Mouse (Mus musculus): ENCODE data around the gene Uaca. TPM values are rescaled to one million over a fixed set of nuclear protein-coding genes. Genes with fewer than 3 reads are reported as not detected.

Uaca gene
- polyA plus RNA-seq, 1 experiment from 2014 or later = 6.8 TPM

DNA sequence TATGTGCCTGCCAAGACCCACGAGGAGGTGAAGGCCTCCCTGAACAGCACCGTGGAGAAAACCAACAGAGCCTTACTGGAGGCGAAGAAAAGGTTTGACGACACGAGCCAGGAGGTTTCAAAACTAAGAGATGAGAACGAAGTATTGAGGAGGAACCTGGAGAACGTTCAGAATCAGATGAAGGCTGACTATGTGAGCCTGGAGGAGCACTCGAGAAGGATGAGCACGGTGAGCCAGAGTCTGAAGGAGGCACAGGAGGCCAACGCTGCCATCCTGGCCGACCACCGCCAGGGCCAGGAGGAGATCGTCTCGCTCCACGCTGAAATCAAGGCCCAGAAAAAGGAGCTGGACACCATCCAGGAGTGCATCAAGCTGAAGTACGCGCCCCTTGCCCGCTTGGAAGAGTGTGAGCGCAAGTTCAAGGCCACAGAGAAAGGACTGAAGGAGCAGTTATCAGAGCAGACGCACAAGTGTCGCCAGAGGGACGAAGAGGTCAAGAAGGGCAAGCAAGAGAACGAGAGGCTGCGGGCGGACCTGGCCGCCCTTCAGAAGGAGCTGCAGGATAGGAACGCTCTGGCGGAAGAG, 76.7 kb downstream of the Uaca start:
- WGBS (ENCODE audit: missing documents) = 98% methylated on average over 27 of the region's 28 CpGs
- Histone ChIP-seq H3K27ac (no peak overlapping the region), H3K4me3 (ENCODE audit: inconsistent target) (no peak overlapping the region), H3K36me3 (ENCODE audit: inconsistent target) (no peaks in the 10 kb centered on the region), H3K79me2 (ENCODE audit: inconsistent target) (no peaks in the 10 kb centered on the region)

DNA sequence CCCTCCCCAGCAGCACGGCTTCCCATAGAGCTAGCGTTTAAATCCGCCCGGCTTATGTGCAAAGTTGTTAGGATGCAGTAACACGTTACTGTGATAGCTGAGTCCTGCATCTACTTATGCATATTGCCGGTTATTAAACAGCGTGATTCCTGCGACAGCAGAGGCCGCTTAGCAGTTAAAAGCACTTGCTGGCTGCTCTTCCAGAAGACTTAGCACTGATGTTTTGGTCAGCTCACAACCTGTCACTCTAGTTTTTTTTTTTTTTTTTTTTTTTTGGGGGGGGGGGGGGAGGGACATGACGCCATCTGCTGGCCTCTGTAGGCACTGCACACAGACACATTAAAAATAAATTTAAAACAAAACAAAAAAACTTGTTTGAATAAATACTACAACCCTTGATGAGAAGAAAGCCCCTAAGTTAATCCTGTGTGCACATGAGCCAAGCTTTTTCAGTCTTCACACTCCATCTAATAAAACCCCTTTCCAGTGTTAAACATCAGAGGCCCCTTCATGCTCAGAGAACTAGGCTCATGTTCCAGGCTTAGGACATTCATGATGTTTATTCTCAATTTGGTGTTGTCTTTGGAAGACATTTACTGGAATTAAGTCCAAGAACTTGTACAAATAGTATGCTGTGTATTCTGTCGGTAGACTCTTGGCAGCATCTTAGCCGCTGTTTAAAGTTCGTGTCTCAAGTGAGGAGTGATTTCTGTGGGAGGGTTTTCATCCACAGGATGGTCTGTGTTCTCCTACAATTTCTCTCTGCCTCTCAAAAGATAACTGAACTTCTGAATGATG, 79.1 kb downstream of the Uaca start:
- H3K27ac ChIP-seq = no peak overlapping the region
- WGBS (ENCODE audit: missing documents) = 93% methylated on average over 12 of the region's 13 CpGs
- H3K4me3 ChIP-seq (ENCODE audit: inconsistent target) = no peak overlapping the region
- no peaks in the 10 kb centered on the region for H3K36me3 ChIP-seq (ENCODE audit: inconsistent target)
- H3K79me2 ChIP-seq (ENCODE audit: inconsistent target) = no peaks in the 10 kb centered on the region

DNA sequence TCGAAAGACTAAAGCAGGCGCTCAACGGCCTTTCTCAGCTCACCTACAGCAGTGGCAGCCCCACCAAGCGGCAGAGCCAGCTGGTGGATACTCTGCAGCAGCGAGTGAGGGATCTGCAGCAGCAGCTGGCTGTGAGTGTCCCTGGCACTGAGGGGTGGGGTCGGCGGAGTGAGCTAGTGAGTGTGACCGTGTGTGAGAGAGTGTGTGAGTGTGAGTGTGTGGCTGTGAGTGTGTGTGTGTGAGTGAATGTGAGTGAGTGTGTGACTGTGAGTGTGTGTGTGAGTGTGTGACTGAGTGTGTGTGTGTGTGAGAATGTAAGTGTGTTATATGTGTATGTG, 79.7 kb downstream of the Uaca start:
- no peak overlapping the region for H3K27ac ChIP-seq
- no peaks in the 10 kb centered on the region for H3K79me2 ChIP-seq (ENCODE audit: inconsistent target)
- WGBS (ENCODE audit: missing documents) = 96% methylated on average over 8 of the region's 8 CpGs
- no peaks in the 10 kb centered on the region for H3K36me3 ChIP-seq (ENCODE audit: inconsistent target)
- no peak overlapping the region for H3K4me3 ChIP-seq (ENCODE audit: inconsistent target)

DNA sequence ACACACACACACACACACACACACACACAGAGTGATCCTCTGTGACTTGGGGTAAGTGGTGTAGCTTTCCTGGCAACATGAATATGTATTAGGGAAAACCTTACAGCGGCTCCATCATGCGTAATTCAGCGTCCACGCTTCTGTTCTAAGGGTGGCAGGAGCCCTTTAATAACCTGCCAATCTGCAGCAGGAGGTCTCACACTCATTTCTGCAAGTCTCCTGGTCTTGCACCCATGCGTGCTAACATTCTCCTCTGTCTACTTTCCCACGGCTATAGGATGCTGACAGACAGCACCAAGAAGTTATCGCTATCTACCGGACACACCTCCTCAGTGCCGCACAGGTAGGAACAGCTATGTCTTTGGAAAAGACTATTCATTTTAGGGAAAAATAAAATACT, 81.7 kb downstream of the Uaca start:
- Histone ChIP-seq H3K4me3 (ENCODE audit: inconsistent target) (no peak overlapping the region), H3K36me3 (ENCODE audit: inconsistent target) (no peaks in the 10 kb centered on the region), H3K27ac (no peak overlapping the region), H3K79me2 (ENCODE audit: inconsistent target) (no peaks in the 10 kb centered on the region)
- WGBS (ENCODE audit: missing documents) = 94% methylated on average over 9 of the region's 9 CpGs

DNA sequence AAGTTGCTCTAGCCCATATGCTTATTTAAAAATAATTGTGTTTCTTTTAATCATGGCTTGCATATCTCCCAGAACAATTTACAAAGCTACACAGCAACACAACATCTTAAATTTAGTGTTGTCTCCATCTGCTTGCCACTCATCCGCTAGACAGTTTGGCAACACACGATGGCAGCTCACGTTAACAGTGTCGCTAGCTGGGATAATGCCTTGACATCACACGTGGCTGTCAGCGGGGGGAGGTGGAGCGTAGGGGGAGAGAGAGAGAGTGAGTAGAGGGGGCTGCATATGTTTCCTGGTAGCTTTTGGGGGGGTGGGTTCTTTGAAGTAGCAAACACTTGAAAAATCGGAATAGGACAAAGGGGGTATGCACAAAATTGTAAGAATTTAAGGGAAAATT, 82.2 kb downstream of the Uaca start:
- H3K4me3 ChIP-seq (ENCODE audit: inconsistent target) = no peak overlapping the region
- 89% methylated on average over 8 of the region's 8 CpGs for WGBS (ENCODE audit: missing documents)

DNA sequence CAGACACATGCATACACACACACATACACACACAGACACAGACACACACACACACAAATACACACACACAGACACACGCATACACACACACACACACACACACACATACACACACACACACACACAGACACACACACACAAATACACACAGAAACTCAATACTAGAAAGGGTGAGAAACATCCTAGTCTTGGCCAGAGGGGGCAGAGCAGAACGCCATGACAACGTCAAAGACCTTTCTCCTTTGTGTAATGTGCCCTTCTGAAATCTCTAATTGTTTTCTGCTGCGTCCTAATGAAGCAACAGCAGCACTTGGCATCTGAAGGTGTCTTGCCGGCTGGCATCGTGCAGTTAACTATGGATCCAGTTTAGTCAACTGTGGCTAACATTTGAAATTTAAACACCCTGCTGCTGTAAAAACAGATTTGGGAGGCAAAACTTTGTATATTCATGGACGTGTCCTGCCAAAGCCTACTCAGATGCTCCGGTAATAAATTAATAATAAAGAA, 83.8 kb downstream of the Uaca start:
- Histone ChIP-seq H3K36me3 (ENCODE audit: inconsistent target) (no peaks in the 10 kb centered on the region), H3K79me2 (ENCODE audit: inconsistent target) (no peaks in the 10 kb centered on the region), H3K27ac (no peak overlapping the region), H3K4me3 (ENCODE audit: inconsistent target) (no peak overlapping the region)
- WGBS (ENCODE audit: missing documents) = 93% methylated on average over 8 of the region's 8 CpGs

More for the DNA sequence above, 82.2 kb downstream of the Uaca start:
- Histone ChIP-seq H3K79me2 (ENCODE audit: inconsistent target) (no peaks in the 10 kb centered on the region), H3K27ac (no peak overlapping the region), H3K36me3 (ENCODE audit: inconsistent target) (no peaks in the 10 kb centered on the region)

DNA sequence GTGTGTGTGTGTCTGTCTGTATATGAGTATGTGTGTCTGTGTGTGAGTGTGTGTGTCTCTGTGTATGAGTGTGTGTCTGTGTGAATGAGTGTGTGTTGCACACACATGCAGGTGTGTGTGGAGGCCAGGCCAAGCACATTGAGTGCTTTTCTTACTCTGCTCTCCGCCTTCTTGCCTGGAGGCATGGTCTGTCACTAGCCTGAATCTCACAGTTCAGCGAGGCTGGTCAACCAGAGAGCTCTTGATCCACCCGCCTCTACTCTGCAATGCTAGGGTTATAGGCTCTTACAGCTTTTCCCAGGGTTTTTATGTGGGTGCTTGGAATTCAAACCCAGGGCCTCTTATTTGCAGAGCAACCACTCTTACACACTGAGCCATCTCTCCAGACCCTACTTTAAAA, 84.3 kb downstream of the Uaca start:
- 92% methylated on average over 3 of the region's 3 CpGs for WGBS (ENCODE audit: missing documents)
- H3K27ac ChIP-seq = no peak overlapping the region
- no peak overlapping the region for H3K4me3 ChIP-seq (ENCODE audit: inconsistent target)
- no peaks in the 10 kb centered on the region for H3K36me3 ChIP-seq (ENCODE audit: inconsistent target)
- no peaks in the 10 kb centered on the region for H3K79me2 ChIP-seq (ENCODE audit: inconsistent target)

DNA sequence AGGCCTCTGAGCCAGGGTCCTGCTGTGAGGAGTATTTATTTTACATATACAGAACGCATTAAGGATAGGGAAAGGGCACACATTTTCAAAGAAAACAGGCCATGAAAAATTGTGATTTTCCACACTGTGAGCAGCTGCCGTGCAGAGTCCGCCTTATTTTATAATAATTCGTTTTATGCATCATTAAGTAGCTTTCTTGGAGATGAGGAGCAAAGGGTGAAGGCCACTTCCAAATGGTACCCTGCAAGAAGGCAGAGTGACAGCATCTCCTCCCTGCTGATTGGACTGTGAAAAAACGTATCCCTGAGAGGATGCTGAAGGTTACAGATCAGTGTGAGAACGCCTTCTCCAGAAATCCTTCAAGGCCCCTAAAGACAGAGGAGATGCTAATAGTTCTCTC, 90.8 kb downstream of the Uaca start:
- H3K4me3 ChIP-seq (ENCODE audit: inconsistent target) = no peak overlapping the region
- 90% methylated on average over 6 of the region's 6 CpGs for WGBS (ENCODE audit: missing documents)
- no peaks in the 10 kb centered on the region for H3K36me3 ChIP-seq (ENCODE audit: inconsistent target)
- H3K27ac ChIP-seq = no peak overlapping the region
- H3K79me2 ChIP-seq (ENCODE audit: inconsistent target) = no peaks in the 10 kb centered on the region

DNA sequence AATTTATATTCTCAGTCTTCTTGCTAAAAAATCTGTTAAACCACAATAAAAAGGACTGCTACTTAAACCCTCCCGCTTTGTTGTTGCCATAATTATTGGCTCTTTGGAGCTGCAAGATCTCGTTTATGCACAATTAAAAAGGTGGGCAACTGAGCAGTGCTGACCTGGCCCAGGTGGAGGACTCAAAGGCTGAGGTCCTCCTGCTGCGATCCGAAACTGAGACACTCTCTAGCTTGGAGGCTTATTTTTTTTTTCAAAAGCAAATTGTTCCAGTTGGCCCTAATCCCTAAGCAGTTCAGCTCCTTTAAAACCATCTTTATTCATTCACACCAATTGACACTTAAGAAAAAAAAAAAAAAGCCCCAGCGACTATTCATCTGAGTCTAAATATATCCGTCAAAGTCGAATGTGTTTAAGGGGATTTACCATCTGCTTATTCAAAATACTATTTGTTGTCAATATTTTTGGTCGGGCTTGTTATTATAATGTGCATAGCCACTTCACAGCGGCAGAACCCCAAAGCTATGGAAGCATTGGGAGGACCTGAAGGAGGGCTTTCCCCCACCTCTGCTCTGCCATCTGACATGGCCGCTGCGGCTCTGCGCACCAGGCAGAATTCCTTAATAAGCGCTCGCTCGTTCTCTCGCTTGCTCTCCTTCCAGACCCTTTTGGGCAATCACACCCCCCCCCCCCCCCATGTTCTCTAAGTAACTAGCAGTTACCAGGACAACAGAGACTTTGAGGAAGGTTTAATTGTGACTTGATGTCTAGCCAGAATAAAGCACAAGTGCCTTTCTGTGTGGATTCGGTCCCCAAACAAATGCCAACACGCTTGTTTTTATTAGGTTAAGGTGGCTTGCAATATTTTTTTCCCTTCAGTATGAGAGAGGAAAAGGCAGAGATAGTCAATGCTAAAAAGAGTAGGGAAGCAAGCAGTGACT, 92.4 kb downstream of the Uaca start:
- H3K36me3 ChIP-seq (ENCODE audit: inconsistent target) = no peaks in the 10 kb centered on the region
- H3K27ac ChIP-seq = no peak overlapping the region
- WGBS (ENCODE audit: missing documents) = 84% methylated on average over 18 of the region's 18 CpGs
- H3K79me2 ChIP-seq (ENCODE audit: inconsistent target) = no peaks in the 10 kb centered on the region
- no peak overlapping the region for H3K4me3 ChIP-seq (ENCODE audit: inconsistent target)

DNA sequence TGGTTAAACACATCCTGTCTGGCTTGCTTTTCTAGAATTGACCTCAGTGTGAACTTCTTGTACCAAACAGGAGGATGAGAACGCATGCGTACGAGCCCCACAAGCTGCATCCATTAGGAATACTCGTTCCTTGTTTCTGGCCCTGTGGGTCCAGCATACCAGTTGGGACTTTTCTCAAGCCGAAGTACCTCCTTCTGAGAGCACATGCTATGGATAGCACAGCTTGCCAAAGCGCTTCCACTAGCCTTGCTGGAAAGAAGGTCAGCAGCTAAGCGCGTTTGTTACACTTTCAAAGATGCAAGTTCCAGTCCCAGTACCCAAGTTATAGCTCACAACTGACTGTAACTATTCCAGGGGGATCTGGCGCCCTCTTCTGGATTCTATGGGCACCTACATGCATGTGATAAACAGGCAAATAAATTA, 93.1 kb downstream of the Uaca start:
- H3K79me2 ChIP-seq (ENCODE audit: inconsistent target) = no peaks in the 10 kb centered on the region

DNA sequence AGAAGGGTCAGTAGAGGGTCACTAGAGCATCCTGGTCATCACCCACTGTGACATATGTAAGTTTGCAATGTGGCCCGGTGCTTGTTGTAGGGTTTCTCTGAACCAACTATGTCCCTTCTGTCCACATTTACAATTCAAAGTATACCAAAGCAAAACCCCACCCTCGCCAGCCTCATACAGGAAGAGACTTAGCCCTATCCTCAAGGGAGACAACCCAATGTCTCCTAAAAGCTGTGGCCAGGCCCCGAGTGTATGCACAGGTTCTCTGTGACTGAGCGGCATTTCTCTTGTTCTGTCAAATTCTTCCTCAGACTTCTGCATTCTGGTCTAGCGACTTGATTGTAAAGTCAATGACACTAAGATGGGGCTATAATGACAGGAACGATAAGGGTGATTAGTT, 99.2 kb downstream of the Uaca start:
- no peak overlapping the region for H3K27ac ChIP-seq
- 84% methylated on average over 6 of the region's 6 CpGs for WGBS (ENCODE audit: missing documents)
- H3K36me3 ChIP-seq (ENCODE audit: inconsistent target) = no peaks in the 10 kb centered on the region
- H3K79me2 ChIP-seq (ENCODE audit: inconsistent target) = no peaks in the 10 kb centered on the region
- no peak overlapping the region for H3K4me3 ChIP-seq (ENCODE audit: inconsistent target)

More for the DNA sequence above, 93.1 kb downstream of the Uaca start:
- Histone ChIP-seq H3K36me3 (ENCODE audit: inconsistent target) (no peaks in the 10 kb centered on the region), H3K4me3 (ENCODE audit: inconsistent target) (no peak overlapping the region), H3K27ac (no peak overlapping the region)
- WGBS (ENCODE audit: missing documents) = 73% methylated on average over 9 of the region's 9 CpGs

DNA sequence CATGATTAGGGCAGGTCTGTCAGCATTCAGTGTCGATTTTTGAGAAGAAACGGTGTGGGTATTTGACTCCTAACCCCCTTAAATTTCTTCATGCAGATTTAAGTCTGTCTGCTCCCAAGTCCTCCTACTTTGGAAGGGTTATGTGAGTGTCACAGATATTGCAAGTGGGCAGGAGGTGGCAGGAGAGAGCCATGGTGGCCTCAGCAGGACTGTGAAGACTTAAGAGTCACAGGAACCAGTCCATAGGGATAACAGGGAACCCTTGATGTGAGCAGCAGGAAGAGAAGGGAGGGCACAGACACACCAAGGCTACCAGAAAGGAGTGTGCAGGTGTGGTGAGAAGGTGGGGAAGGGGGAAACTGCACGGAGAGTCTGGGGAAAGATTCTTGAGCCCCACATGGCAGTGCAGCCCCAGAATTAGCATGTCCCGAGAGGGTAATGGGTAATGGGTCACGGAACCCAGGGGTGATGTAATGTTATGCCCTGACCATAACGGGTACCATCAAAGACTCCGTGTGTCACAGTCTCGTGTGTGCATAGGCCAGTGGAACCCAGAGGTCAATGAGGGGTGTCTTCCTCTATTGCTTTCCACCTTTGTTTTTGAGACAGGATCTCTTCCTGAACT, 101.3 kb downstream of the Uaca start:
- no peaks in the 10 kb centered on the region for H3K36me3 ChIP-seq (ENCODE audit: inconsistent target)
- no peak overlapping the region for H3K27ac ChIP-seq
- no peak overlapping the region for H3K4me3 ChIP-seq (ENCODE audit: inconsistent target)
- H3K79me2 ChIP-seq (ENCODE audit: inconsistent target) = no peaks in the 10 kb centered on the region
- 69% methylated on average over 8 of the region's 8 CpGs for whole genome bisulfite sequencing (ENCODE audit: missing documents)

DNA sequence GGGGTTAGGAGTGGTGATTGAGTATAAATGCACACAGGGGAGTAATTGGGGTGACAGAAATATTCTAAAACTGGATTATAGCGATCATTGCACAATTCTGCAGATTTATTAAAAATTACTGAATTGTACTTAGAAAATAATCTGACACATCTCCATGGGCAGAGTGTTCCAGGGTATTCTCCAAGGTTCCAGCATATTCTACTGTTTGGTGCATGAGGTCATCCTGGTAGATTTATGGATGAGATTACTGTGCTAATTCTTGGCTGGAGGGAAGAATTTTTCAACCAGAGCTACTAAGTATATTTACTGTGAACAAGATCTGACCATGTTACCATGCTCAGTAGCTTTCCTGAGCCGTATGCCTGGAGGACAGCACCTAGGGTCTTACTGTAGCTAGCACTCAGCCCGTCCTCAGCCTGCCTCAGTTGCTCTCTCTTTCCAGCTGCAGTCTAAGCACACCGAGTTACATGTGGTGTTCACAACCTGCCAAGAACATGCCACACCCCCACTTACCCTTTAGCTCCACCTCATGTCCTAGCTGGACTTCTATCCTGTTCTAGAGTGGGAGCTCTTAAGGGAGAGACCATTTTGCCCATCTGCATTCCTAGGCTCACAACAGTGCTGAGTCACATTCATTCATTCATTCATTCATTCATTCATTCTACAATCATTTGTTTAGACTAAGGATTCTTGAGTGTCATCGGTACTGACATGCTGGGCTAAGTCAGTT, 104.1 kb downstream of the Uaca start:
- no peaks in the 10 kb centered on the region for H3K79me2 ChIP-seq (ENCODE audit: inconsistent target)
- no peaks in the 10 kb centered on the region for H3K36me3 ChIP-seq (ENCODE audit: inconsistent target)
- 89% methylated on average over 5 of the region's 5 CpGs for WGBS (ENCODE audit: missing documents)
- H3K27ac ChIP-seq = no peak overlapping the region
- H3K4me3 ChIP-seq (ENCODE audit: inconsistent target) = no peak overlapping the region

DNA sequence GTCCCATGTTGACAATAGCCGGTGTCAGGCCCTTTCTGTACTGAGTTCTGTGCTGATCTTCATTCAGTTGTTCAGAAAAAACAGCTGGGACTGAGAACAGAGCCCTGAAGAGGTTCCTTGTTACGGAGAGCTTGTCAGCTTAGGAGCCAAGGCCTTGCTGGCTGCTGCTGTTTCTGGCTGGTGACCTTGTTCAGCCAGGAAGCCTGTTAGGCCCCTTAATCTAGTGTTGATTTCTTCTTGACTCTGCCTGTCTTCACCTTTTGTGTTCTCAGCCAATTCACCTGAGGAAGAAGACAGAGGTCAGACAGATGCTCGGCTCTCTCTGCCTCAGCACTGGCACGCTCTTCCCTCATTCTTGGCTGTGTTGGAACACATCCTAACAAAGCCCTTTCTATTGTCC, 104.9 kb downstream of the Uaca start:
- H3K79me2 ChIP-seq (ENCODE audit: inconsistent target) = no peaks in the 10 kb centered on the region
- H3K4me3 ChIP-seq (ENCODE audit: inconsistent target) = no peak overlapping the region
- WGBS (ENCODE audit: missing documents) = 98% methylated on average over 4 of the region's 4 CpGs
- no peaks in the 10 kb centered on the region for H3K36me3 ChIP-seq (ENCODE audit: inconsistent target)
- H3K27ac ChIP-seq = no peak overlapping the region

Measured in macrophage (primary cell).